Mouse (Mus musculus) adrenal gland, adult (tissue): ENCODE measurements around the gene Actl11.
A peak's percentile ranks its signal among the peaks of the same experiment; 100 is the strongest.

Source experiments
- DNase-seq, 2 experiments: peaks; one replicate each; pipeline ENCODE4 v3.0.0; 2022 to 2023; ENCODE audit warnings: low spot score in 1 of 2; ENCODE audit not compliant: inconsistent age in 2 of 2

Actl11 gene

DNA sequence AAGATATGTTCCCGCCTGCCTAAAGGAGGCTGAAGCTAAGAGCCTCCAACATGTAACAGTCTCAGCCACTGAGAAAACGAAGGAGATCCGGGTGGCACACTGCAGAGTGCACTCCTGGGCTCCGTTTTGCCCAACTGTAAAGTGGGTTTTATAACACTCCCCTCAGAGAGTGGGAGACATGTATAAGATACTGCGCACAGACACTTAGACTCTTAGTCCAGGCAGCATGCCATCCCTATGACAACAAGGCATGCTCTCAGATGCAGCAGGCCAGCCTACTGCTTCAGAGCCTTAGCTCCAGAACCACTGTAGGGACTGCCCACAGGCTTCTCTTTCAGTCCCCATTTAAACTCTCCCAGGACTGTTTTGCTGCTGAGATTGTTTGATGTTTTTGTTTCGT lies 9.4 kb upstream of the Actl11 start:
- no peak for DNase-seq

DNA sequence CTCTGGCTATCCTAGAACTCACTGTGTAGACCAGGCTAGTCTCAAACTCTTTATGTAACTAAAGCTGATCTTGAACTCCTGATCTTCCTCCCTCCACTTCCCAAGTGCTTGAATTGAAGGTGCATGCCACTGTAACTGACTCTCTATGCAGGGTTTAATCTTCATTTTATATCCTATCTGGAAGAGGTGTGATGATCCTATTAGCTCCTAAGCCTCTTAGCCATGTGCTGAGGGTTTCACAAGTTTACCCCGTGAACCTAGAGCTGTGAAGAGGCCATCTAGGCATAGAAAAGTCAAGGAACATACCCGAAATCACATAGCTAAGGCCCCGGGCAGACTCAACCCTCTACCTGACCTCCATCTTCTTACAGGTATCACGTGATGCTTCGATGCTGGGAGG lies 8.8 kb upstream of the Actl11 start:
- DNase-seq = no peak

DNA sequence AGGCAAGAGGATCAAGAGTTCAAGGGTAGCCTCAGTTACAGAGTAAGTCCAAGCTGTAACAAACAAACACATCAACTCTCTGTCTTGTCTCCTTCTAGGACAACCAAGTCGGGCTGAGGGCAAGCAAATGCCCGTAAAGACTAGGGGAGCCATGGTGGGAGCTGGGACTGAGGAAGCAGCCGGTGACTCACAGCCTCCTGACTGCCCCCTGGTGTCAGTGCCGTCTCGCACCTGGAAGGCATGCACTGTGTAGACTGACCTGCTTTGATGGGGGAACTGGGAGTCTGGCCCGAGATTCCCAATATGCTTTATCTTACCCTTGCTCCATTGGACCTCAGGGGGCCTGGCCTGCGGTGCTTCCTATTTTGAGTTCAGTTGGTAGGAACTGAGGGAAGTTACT lies 5.2 kb upstream of the Actl11 start:
- DNase-seq = peak; percentile 54 to 77

DNA sequence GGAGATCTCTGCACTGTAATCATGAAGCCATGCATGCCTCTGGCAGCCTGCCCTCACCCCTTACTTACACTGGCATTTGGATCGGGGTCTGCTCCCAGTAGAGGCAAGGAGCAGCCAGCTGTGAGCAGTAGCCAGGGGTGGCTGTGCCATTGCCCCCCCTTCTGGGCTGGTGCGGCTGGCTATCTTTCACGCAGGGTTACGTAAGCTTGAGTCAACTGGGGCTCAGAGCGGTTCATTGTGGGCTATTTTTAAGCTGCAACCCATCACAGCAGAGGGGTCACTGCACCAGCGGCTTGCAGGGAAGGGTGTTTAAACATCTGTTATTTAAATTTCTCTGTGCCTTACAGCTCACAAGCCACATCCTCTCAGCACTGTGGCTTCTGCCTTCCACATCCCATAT lies 4.3 kb upstream of the Actl11 start:
- peak in 1 of 2 experiments; percentile 54 for DNase-seq

DNA sequence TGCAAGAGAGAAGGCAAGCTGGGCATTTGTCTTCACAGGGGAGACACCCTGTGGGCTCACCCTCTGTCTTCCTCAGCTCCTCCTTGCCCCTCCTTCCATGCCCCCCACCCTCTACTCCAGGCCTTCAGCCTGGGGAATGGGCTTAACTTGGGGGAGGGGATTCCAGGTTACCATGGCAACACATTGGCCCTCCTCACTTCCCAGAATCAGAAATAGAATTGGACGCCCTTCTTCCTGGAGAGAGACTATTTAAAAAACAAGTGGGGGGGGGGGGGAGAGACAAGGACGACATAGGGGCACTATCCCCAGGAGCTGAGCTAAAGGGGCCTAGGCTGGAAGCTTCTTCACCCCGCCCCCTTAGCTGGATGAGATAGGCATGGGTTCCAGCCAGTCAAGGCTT lies 3.0 kb upstream of the Actl11 start:
- no peak for DNase-seq

DNA sequence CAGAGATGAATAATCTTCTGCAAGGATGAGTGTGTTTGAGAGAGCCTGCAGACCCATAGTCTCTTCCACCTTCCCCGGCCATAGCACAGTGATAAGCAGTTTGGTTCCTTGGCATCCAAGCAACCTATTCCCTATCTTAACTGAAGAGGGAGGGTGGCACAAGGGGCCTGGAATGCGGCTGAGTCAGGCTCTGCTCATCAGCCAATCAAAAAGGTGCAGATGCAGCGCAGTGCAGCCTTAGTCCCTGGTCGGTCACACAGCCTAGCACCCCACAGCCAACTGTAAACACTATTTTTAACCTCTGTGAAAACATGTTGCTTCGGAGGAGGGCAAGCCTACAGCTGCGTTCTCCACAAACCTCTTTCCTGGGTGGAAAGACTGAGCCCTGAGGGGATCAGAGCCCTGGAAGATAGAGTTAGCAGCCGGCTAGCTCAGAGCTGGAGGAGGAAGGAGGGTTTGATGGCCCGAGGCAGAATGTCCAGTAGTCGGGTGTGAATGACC lies 1.3 kb upstream of the Actl11 start:
- no peak for DNase-seq

DNA sequence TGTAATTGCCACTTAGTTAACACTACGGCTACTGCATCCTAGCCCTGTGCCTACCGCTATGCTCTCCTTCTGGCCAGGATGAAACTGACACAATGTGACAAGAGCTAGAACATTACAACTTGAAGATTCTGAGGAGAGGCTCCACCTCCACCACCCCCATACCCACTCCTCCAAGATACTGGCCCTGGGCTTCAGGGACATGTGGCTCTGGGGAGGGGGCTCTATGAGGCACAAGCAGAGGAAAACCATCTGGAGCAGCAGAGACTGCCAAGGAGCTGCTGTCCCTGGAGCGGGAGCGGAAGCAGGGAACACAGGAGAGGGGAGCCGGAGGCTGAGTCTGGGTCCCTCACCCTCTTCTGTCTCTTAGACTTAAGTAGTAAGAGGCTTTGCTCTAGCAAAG lies 520 bp upstream of the Actl11 start:
- DNase-seq = no peak

DNA sequence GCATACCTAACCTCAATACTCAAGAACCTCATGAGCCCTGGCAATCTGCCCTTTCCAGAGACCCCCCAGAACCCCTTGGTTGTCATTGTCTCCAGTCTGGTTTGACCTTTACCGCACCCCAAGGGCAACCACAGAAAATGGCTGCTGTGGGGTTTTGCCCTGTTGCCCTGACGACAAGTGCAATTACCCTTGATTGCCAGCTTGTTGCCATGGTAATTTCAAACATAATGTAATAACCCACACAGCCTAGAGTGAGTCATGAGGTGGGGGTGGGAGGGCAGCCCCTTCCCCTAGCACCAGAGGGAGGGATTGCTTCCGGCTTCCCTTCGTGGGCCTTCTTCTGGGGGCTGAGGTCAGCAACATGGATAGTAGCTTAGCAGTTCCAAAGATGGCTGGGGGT lies 4.0 kb downstream of the Actl11 start:
- DNase-seq = no peak

DNA sequence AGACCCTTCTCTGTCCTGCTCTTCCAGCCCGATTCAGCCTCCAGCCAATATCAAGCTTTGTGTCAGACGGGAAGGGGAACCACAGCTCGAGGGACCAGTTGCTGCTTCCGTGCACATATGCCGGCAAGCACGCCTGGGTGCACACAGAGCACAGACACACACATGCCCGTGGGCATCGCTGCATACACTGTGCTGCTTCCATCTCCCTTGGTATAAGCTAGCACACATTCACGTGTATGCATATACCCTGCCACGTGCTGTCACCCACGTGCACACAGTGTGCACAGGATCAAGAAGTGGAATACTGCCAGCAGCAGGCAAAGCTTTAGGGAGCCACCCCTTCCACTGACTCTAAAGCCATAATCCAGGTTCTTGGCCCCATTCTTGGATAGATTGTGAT lies 5.9 kb downstream of the Actl11 start:
- no peak for DNase-seq

DNA sequence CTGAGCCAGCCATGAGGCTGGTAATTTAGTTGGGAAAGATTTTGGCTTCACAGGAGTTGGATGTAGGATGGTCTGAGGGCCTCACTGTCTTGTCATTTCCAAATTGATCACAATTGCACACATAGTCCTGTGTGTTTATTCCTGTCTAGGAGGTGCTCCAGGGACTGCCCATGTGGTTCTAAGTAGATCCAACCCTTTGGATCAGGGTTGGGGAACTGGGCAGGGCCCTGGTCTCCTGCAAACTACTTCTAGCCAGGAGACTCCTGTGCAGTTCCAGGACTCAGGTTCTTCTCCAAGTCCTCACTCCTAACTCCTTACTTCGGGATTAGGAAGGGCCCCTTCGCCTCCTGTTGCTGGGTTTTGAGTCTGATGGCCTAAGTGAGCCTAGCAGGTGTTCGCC lies 7.1 kb downstream of the Actl11 start, which contains the start of gene Camkv:
Gene Camkv, plus strand, starts transcription at position 301 of the 400 bp plus-strand sequence.
- no peak for DNase-seq

DNA sequence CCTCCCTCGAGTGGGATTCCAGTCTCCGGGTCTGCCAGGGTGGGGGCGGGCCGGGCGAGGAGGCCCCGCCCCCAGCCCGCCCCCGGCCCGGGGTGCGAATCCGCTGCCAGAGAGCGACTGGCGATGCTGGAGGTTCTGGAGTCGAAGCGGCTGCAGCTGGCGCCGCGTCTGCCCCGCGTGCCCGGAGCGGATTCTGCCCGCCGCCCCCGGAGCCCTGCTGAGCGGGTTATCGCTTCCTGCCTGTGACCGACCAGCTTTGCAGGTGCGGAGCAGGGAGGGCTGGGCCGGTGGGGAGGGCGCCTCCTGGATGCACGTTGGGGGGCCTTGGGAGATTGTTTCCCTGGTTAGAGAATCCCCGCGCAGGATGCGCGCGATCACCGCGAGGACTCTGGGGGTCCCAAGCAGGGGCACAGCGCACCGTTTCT lies 7.5 kb downstream of the Actl11 start:
- DNase-seq = peak in 1 of 2 experiments; percentile 69

DNA sequence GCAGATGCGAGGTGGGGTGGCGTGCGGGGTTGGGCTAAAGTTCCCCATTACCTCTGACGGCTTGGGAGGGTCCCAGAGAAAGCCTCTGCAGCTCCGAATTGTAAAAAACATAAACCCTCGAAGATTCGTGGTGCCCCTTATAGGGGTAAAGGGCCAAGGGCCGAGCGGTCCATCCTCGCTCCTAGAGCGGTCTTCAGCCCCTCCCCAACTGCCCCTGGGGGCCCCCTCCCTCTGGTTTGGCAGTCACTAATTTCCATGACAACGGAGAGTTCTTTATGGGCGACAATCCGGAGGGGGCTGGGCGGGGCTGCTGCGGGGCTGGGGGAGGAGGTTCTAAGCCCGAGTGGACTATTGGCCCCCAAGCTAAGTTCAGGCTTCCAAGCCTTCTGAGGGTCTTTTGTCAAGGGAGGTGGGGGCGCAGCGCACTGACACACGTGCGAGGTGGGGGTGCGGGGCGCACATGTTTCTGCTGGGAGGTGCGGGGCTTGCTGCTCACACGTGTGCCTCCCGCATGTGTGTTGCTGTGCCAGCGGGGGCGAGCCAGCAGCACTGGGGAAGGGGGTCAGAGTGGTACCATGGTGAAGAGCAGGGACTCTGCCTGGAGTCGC lies 8.1 kb downstream of the Actl11 start:
- DNase-seq = peak in 1 of 2 experiments; percentile 58

DNA sequence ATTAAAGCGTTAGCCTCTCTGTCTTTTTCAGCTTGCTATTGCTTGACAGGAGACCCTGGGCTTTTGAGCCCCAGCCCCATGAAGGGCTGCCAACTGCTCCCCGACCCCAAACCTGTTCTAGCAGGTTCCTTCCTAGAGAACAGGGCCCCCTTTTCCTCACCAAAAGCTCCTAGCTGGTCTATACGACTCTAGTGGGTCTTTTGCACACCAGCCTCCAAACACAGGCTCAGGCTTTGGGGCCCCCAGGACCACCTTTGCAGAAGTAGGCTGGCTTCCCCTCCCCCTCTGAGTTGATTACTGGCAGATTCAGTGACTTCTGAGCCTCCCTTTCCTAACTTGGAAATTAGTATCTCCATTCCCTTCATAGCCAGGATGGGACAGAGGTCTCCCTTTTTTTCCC lies 8.6 kb downstream of the Actl11 start:
- DNase-seq = no peak

DNA sequence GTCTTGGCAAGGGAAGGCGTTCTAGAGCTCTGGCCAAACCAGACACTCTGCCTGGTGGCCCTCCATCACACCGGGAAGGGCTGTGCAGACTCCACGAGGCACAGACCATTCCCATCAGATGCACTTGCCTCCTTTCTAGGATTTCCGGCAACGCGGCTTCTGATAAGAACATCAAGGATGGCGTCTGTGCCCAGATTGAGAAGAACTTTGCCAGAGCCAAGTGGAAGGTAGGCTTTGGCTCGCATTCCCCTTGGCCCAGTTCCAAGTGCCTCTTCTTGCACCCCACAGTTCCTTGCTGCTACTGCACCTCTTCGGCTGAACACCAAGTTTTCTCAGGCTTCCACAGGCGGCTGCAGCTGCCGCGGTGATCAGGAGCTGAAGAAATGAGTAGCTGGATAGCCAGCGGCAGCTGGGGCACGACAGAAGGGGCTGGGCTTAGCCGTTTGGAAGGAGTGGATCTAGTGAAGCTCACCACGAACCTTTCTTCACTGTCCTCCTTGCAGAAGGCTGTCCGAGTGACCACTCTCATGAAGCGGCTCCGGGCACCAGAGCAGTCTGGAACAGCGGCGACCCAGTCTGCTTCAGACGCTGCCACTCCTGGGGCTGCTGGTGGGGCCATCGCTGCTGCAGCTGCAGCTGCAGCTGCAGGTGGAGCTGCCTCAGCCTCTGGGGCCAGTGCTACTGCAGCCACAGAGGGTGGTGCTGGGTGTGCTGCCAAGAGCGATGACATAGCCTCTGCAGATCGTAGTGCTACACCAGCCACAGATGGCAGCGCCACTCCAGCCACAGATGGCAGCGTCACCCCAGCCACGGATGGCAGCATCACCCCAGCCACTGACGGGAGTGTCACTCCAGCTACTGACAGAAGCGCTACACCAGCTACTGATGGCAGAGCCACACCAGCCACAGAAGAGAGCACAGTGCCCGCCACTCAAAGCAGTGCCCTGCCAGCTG lies 19.2 kb downstream of the Actl11 start:
- no peak for DNase-seq

DNA sequence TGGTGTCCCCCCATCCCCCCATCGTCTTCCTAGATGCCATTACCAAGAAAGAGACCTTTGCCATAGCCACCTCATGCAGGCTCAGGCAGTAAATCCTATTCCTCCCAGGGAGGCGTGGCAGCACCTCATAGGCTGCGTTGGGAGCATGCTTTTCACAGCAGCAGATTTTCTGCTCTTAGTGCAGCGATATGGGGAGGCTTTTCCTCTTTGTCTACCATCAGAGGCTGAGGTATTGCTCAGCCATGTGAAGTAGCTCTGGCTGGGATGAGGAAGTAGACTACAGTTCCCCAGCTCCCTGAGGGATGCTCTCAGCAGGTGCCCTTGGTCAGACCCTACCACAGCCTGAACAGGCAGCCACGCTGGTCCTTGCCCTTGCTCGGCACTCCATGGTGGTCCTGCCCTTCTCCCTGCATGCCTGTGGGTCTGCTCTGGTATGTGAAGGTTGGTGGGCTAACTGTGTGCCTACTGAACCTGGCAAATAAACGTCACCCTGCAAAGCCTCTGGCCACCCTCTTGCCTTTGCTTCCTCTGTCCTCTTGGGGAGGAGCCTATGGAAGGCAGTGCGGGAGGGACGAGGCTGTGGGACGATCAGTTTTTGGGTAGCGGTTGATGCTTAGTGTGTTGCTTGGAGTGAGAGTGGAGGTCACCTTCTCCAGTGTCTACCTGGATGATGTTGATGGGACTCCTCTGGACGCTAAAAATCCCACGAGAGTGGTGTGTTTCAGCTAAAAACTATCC lies 21.1 kb downstream of the Actl11 start:
- DNase-seq = no peak

DNA sequence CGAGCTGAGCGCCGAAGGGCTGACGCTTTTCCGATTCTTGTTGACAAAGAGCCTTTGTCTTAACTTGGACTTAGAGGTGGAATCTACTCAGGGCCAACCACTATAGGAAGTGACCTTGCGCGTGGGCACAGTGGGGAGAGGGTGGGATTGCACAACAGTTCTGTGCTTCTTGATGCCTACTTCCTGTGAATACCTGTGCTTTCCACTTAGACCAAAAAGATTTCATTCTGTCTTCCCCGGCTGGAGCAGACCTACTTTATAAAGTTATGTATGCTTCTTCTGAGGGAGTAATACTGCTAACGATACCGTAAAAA lies 21.6 kb downstream of the Actl11 start, which contains the start of gene Traip:
Gene Traip, plus strand, starts transcription at position 215 of the 314 bp plus-strand sequence.
- DNase-seq = no peak

DNA sequence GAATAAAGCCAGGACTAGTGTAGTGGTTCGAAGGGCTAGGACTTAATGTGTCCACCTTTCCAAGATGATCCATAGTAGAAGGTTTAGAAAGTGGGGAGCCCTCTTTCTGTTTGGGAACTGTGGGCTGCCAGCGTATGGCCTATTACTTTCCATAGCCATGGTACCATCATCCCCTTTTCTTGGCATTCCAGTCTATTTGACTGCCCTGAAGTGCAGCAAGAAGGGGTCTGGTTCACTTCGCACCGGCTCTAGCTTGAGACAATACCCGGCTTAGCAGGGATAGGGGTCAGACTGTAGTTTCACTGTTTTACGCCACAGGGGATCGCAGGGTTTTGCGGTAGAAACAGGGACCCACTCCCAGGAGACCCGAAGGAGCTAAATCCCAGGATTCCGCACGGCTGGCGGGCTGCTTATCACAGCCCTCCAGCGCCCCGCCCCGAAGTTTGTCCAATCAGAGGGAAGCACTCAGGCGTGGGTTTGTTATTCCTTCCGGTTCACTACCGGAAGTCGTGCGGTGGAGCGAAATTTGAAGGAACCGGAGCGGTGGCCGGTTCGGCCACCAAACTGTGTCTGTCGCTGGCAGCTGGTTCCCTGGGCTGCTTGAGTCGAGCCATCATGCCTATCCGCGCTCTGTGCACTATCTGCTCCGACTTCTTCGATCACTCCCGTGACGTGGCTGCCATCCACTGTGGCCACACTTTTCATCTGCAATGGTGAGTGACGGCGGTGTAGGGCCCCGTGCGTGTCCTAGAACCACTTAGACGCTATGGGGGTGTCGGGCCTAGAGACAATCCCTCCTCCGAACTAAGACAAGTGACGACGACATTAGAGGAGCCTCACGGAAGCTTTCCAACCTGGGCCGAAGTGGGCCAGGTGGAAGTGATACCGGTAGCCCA lies 22.4 kb downstream of the Actl11 start:
- peak; percentile 92 to 96 for DNase-seq

DNA sequence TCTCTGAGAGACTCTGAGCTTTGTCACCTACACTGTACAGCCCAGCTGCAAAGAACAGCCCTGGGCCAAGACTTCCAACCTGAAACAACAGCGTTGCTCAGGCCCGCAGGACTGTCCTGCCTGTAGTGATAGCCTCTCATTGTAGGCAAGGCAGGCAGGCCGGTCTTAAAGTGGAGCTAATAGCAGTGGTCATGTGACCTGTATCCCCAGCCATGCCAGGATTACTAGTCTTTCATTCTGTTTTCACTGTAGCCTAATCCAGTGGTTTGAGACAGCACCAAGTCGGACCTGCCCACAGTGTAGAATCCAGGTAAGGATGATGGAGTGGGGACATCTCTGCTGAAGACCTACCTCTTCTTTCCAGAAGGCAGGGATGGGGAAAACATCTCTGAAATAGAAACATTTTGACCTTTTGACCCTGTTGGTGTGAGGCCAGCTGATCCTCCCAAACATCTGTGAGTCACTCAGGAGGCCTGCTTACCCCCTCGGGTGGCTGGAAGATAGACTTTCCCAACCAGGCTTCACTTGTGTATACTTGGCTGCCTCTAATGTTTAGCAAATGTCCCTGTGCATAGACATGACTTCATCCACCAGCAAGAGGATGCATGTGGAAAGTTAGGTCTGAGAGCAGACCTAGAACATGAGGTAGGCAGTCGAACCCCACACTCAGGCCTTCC lies 27.5 kb downstream of the Actl11 start:
- DNase-seq = peak in 1 of 2 experiments; percentile 27

DNA sequence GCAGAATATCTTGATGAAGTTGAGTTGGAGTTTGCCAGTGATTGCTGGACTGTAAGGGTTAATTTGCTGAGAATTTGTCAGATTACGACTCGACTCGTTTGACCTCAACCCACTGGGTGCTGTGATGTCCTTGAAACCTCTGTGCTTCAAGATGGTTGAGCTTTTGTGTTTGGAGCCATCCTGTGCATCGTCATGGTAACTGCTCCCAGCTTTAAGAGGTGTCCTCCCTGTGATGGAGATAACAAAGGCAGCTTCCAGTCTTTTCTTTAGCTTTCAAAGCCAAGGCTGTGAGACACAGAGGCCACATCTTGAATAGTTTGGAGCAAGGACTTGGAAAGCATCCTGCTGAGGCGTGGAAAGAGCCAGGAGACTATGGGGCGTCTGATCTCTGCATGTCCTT lies 28.9 kb downstream of the Actl11 start:
- DNase-seq = peak in 1 of 2 experiments; percentile 31

DNA sequence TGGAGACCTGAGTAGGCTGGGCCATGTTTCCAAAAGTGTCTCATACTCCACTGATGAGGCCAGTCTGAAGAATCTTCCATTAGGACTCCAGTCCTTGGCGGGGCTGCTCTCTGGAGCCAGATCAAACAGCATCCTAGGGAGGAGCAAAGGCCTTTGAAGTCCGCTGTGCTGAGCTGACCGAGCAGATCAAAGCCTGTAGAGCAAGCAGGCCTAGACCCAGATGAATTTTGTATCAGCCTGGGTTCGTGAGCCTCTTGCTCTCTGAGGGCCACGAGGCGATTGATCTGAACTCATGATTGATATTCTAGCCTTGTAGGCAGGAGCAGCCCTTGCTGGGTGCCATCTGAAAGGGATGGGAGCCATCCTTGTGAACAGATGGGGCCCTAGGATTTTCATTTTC lies 31.6 kb downstream of the Actl11 start:
- peak; percentile 68 to 80 for DNase-seq
